In genomic region chr6:71143154-71143893, GRCm38 (mm10) we compare ENCODE assay signal across 9 mouse cellular contexts. TPM values are rescaled to one million over a fixed set of nuclear protein-coding genes. Genes with fewer than 3 reads are reported as not detected.
A peak's percentile ranks its signal among the peaks of the same experiment; 100 is the strongest.
DNase-seq lines count a peak whose midpoint lies in the region; ATAC-seq lines count a peak whose summit lies in the region.
"Had no signal": no experiment of that assay in that cellular context is flagged by ENCODE, and none has a peak within 500 bp of the region (broad histone marks: within the 10 kb centered on the region; RNA-seq: fewer than 3 reads in every experiment).

No protein-coding gene starts in this region.

- no peaks in the 10 kb centered on the region for H3K9me3 ChIP-seq in neural tube, embryonic 11.5 days (ENCODE audit: control insufficient read depth, low read length)

- peak overlapping the region; percentile 85 for H3K4me2 ChIP-seq in neural tube, embryonic 11.5 days (ENCODE audit: low read depth)

- DNase-seq in cerebellum, adult 11-12 months, result peak; percentile 27
- no peak for DNase-seq in cerebellum, postnatal 4 days (ENCODE audit: low spot score in 2 of 2)
- DNase-seq in adrenal gland, postnatal 36 days, result peak; percentile 21 to 30
- DNase-seq in forelimb bud, embryonic 11.5 days (ENCODE audit: low read depth, low spot score), result peak; percentile 68
- peak; percentile 28 to 62 for DNase-seq in kidney, postnatal 25 days
- DNase-seq in neural tube, embryonic 11.5 days (ENCODE audit: low spot score), result no peak
- DNase-seq in thymus, postnatal 36 days, result no peak
- no peak for DNase-seq in thymus, postnatal 4 days

- peak overlapping the region; percentile 57 for H3K4me3 ChIP-seq in neural tube, embryonic 11.5 days (ENCODE audit: low read depth, low read length)

- no peaks in the 10 kb centered on the region for H3K36me3 ChIP-seq in neural tube, embryonic 11.5 days (ENCODE audit: control insufficient read depth, insufficient read depth, low read length)

- 1% methylated on average over 19 of the region's 19 CpGs for WGBS in neural tube, embryonic 11.5 days

- peak overlapping the region; percentile 75 for H3K9ac ChIP-seq in neural tube, embryonic 11.5 days (ENCODE audit: low read length)

- H3K27me3 ChIP-seq in neural tube, embryonic 11.5 days (ENCODE audit: control insufficient read depth, insufficient read depth, low read length), result no peaks in the 10 kb centered on the region

- peak; percentile 13; the same call in 1 of the 2 replicates for ATAC-seq in neural tube, embryonic 11.5 days (ENCODE audit: insufficient read depth, low FRiP score, low TSS enrichment)

- H3K27ac ChIP-seq in neural tube, embryonic 11.5 days (ENCODE audit: low read depth, low read length), result no peak overlapping the region

- H3K4me1 ChIP-seq in neural tube, embryonic 11.5 days (ENCODE audit: control insufficient read depth, insufficient read depth, low read length), result no peaks in the 10 kb centered on the region

RNA-seq across cellular contexts. Expression of gene Thnsl2, which starts 0.9 kb away (rescaled TPM):
- 10 to 100 TPM; 16.7 to 20.4 TPM for total RNA-seq in adrenal gland, postnatal 36 days (2021)
- 6.3 and 6.5 TPM in 2 replicates for polyA plus RNA-seq in neural tube, embryonic 11.5 days (2014; fragmentation: Nextera tagmentation; extraction: Ambion mirVana)
- polyA plus RNA-seq: C2C12 had no signal

RNA-seq across cellular contexts. Expression of gene Fabp1, which starts 56.3 kb away (rescaled TPM):
- 1 to 10 TPM in 1 of 2 experiments, not detected in 1; 1.9 TPM for total RNA-seq in adrenal gland, postnatal 36 days (2021)
- polyA plus RNA-seq in neural tube, embryonic 11.5 days (2014; fragmentation: Nextera tagmentation; extraction: Ambion mirVana), result not detected in 2 replicates
- polyA plus RNA-seq: C2C12 had no signal

Comparison
In these comparisons a context has a peak if more than half of its experiments do, and no peak if none do; other contexts are left out.
1. DNase-seq: peak in cerebellum, adult 11-12 months (single experiment), adrenal gland, postnatal 36 days (2 of 2), forelimb bud, embryonic 11.5 days (single experiment) and kidney, postnatal 25 days (2 of 2); none in cerebellum, postnatal 4 days (0 of 2), neural tube, embryonic 11.5 days (single experiment), thymus, postnatal 36 days (0 of 2) and thymus, postnatal 4 days (single experiment).